Mouse (Mus musculus): ENCODE data around the gene Lhx9.

GRCm38 (mm10) chr1:138844166-138844565 lies 4.2 kb downstream of the Lhx9 start:
- TF ChIP-seq CTCF (IDR thresholded peaks at IDR 0.05; ENCODE audit: low read depth, low read length): no peak
- TF ChIP-seq GATA1 (IDR thresholded peaks at IDR 0.05; ENCODE audit: borderline replicate concordance, low read length): no peak
- no peak for TF ChIP-seq POLR2AphosphoS5 (IDR thresholded peaks at IDR 0.05; ENCODE audit: insufficient replicate concordance, low read depth, low read length)

All from G1E (cell line).